Mouse (Mus musculus) adipocyte (in vitro differentiated cells): ENCODE data around the gene Mlh3.

Source experiments
- DNase-seq: peaks from one replicate; pipeline ENCODE4 v3.0.0-alpha.2; 2016; ENCODE audit warnings: low spot score

The Mlh3 gene

GRCm38 (mm10) chr12:85192461-85193108 is 77.8 kb downstream of the Mlh3 start:
- no peak for DNase-seq

- no peak for DNase-seq
Measured at GRCm38 (mm10) chr12:85190290-85190689, 80.1 kb downstream of the Mlh3 start.

- DNase-seq: no peak
Measured at GRCm38 (mm10) chr12:85186361-85186760, 84.0 kb downstream of the Mlh3 start.

GRCm38 (mm10) chr12:85185810-85186209 is 84.6 kb downstream of the Mlh3 start:
- DNase-seq: no peak
